Mouse (Mus musculus): ENCODE measurements around the gene Hpn. TPM values are rescaled to one million over a fixed set of nuclear protein-coding genes. Genes with fewer than 3 reads are reported as not detected.

Hpn gene
- polyA plus RNA-seq, 1 experiment from 2014 or later = not detected

GRCm38 (mm10) chr7:31135717-31136116 is 20.6 kb upstream of the Hpn start:
- Histone ChIP-seq H3K27me3 (no peaks in the 10 kb centered on the region), H3K27ac (no peak overlapping the region), H3K4me1 (no peaks in the 10 kb centered on the region), H3K4me2 (no peak overlapping the region), H3K4me3 (no peak overlapping the region), H3K9ac (no peak overlapping the region), H3K9me3 (replicated peaks) (no peaks in the 10 kb centered on the region), H3K36me3 (ENCODE audit: poor library complexity, severe bottlenecking) (peaks cover 100% of the 10 kb centered on the region)
- WGBS = 92% methylated on average over 10 of the region's 10 CpGs
- no peak for ATAC-seq

GRCm38 (mm10) chr7:31131866-31132265 is 16.8 kb upstream of the Hpn start:
- Histone ChIP-seq H3K4me3 (no peak overlapping the region), H3K4me2 (no peak overlapping the region), H3K9me3 (replicated peaks) (no peaks in the 10 kb centered on the region), H3K27ac (no peak overlapping the region), H3K27me3 (peaks cover 19% of the 10 kb centered on the region), H3K9ac (no peak overlapping the region), H3K36me3 (ENCODE audit: poor library complexity, severe bottlenecking) (peaks cover 90% of the 10 kb centered on the region), H3K4me1 (peaks cover 7% of the 10 kb centered on the region; the same call in 1 of the 2 replicates)
- ATAC-seq = no peak
- WGBS = 91% methylated on average over 4 of the region's 4 CpGs

GRCm38 (mm10) chr7:31130841-31131240 is 15.8 kb upstream of the Hpn start:
- WGBS = 46% methylated on average over 4 of the region's 4 CpGs
- H3K36me3 ChIP-seq (ENCODE audit: poor library complexity, severe bottlenecking) = peaks cover 80% of the 10 kb centered on the region
- no peak overlapping the region for H3K4me2 ChIP-seq
- H3K27ac ChIP-seq = no peak overlapping the region
- H3K9me3 ChIP-seq (replicated peaks) = no peaks in the 10 kb centered on the region
- H3K9ac ChIP-seq = no peak overlapping the region
- peaks cover 29% of the 10 kb centered on the region for H3K27me3 ChIP-seq
- peaks cover 16% of the 10 kb centered on the region for H3K4me1 ChIP-seq
- H3K4me3 ChIP-seq = no peak overlapping the region
- ATAC-seq = no peak

- Histone ChIP-seq H3K9ac (no peak overlapping the region), H3K36me3 (ENCODE audit: poor library complexity, severe bottlenecking) (peaks cover 73% of the 10 kb centered on the region), H3K4me2 (no peak overlapping the region), H3K27ac (no peak overlapping the region), H3K9me3 (replicated peaks) (no peaks in the 10 kb centered on the region), H3K4me1 (peaks cover 16% of the 10 kb centered on the region), H3K4me3 (no peak overlapping the region), H3K27me3 (peaks cover 36% of the 10 kb centered on the region)
- ATAC-seq = no peak
- 97% methylated on average over 7 of the region's 7 CpGs for WGBS
Observed at GRCm38 (mm10) chr7:31130197-31130596, 15.1 kb upstream of the Hpn start.

GRCm38 (mm10) chr7:31128157-31128705 is 13.1 kb upstream of the Hpn start:
- Histone ChIP-seq H3K9me3 (replicated peaks) (no peaks in the 10 kb centered on the region), H3K4me3 (no peak overlapping the region)
- ATAC-seq = peak; percentile 7; the same call in 1 of the 2 replicates

GRCm38 (mm10) chr7:31126851-31127724 is 12.0 kb upstream of the Hpn start, which contains the start of gene Scn1b:
Gene Scn1b (minus strand): TSS chr7:31127003.
- Histone ChIP-seq H3K27ac (no peak within 1 kb of the TSS), H3K9ac (peak within 1 kb of the TSS; percentile 63), H3K4me3 (peak within 1 kb of the TSS; percentile 51), H3K36me3 (ENCODE audit: poor library complexity, severe bottlenecking) (peaks cover 42% of the 10 kb centered on the region), H3K4me1 (peaks cover 16% of the 10 kb centered on the region), H3K27me3 (peaks cover 45% of the 10 kb centered on the region), H3K9me3 (replicated peaks) (no peaks in the 10 kb centered on the region), H3K4me2 (peak within 1 kb of the TSS; percentile 88)
- 2% methylated on average over 29 of the region's 60 CpGs for WGBS
- ATAC-seq = peak; percentile 50

More at GRCm38 (mm10) chr7:31128157-31128705, 13.1 kb upstream of the Hpn start:
- Histone ChIP-seq H3K27me3 (peaks cover 45% of the 10 kb centered on the region), H3K9ac (no peak overlapping the region), H3K27ac (no peak overlapping the region), H3K4me1 (peaks cover 16% of the 10 kb centered on the region), H3K36me3 (ENCODE audit: poor library complexity, severe bottlenecking) (peaks cover 54% of the 10 kb centered on the region), H3K4me2 (no peak overlapping the region)
- 68% methylated on average over 9 of the region's 9 CpGs for WGBS

GRCm38 (mm10) chr7:31126211-31126751 is 11.2 kb upstream of the Hpn start:
- Histone ChIP-seq H3K36me3 (ENCODE audit: poor library complexity, severe bottlenecking) (peaks cover 34% of the 10 kb centered on the region), H3K4me1 (peaks cover 16% of the 10 kb centered on the region), H3K9me3 (replicated peaks) (no peaks in the 10 kb centered on the region), H3K9ac (peak overlapping the region; percentile 63), H3K27me3 (peaks cover 45% of the 10 kb centered on the region), H3K27ac (no peak overlapping the region), H3K4me2 (peak overlapping the region; percentile 88), H3K4me3 (peak overlapping the region; percentile 51)
- no peak for ATAC-seq
- 2% methylated on average over 42 of the region's 53 CpGs for WGBS

GRCm38 (mm10) chr7:31125116-31125515 is 10.0 kb upstream of the Hpn start:
- peaks cover 16% of the 10 kb centered on the region for H3K4me1 ChIP-seq

GRCm38 (mm10) chr7:31124381-31124780 is 9.3 kb upstream of the Hpn start:
- ATAC-seq = no peak
- H3K27ac ChIP-seq = no peak overlapping the region

More at GRCm38 (mm10) chr7:31125116-31125515, 10.0 kb upstream of the Hpn start:
- Histone ChIP-seq H3K27ac (no peak overlapping the region), H3K9ac (no peak overlapping the region), H3K36me3 (ENCODE audit: poor library complexity, severe bottlenecking) (peaks cover 22% of the 10 kb centered on the region), H3K9me3 (replicated peaks) (no peaks in the 10 kb centered on the region), H3K4me3 (no peak overlapping the region), H3K4me2 (no peak overlapping the region), H3K27me3 (peaks cover 45% of the 10 kb centered on the region)
- no peak for ATAC-seq
- WGBS = 87% methylated on average over 13 of the region's 13 CpGs

GRCm38 (mm10) chr7:31123697-31124096 is 8.6 kb upstream of the Hpn start:
- Histone ChIP-seq H3K27ac (no peak overlapping the region), H3K9me3 (replicated peaks) (no peaks in the 10 kb centered on the region), H3K4me1 (peaks cover 16% of the 10 kb centered on the region), H3K36me3 (ENCODE audit: poor library complexity, severe bottlenecking) (peaks cover 8% of the 10 kb centered on the region), H3K27me3 (peaks cover 44% of the 10 kb centered on the region), H3K4me2 (no peak overlapping the region), H3K9ac (no peak overlapping the region), H3K4me3 (no peak overlapping the region)
- 84% methylated on average over 3 of the region's 3 CpGs for WGBS
- ATAC-seq = no peak

More at GRCm38 (mm10) chr7:31124381-31124780, 9.3 kb upstream of the Hpn start:
- WGBS = 92% methylated on average over 5 of the region's 5 CpGs
- Histone ChIP-seq H3K27me3 (peaks cover 45% of the 10 kb centered on the region), H3K4me1 (peaks cover 16% of the 10 kb centered on the region), H3K36me3 (ENCODE audit: poor library complexity, severe bottlenecking) (peaks cover 15% of the 10 kb centered on the region), H3K9me3 (replicated peaks) (no peaks in the 10 kb centered on the region), H3K4me3 (no peak overlapping the region), H3K4me2 (no peak overlapping the region), H3K9ac (no peak overlapping the region)

- ATAC-seq = no peak
- no peak overlapping the region for H3K9ac ChIP-seq
- H3K9me3 ChIP-seq (replicated peaks) = no peaks in the 10 kb centered on the region
- H3K27ac ChIP-seq = no peak overlapping the region
- no peak overlapping the region for H3K4me2 ChIP-seq
- 90% methylated on average over 16 of the region's 16 CpGs for WGBS
- H3K4me3 ChIP-seq = no peak overlapping the region
- peaks cover under 1% of the 10 kb centered on the region; the same call in 1 of the 2 replicates for H3K36me3 ChIP-seq (ENCODE audit: poor library complexity, severe bottlenecking)
- peaks cover 16% of the 10 kb centered on the region for H3K4me1 ChIP-seq
- peaks cover 36% of the 10 kb centered on the region for H3K27me3 ChIP-seq
Observed at GRCm38 (mm10) chr7:31122641-31123631, 7.8 kb upstream of the Hpn start.

Measured in forebrain, embryonic 13.5 days (tissue).